Mouse (Mus musculus) testis, adult 2 months (tissue): Measurements from ENCODE around the gene Tbc1d16.

Source experiments
- CTCF ChIP-seq: fragments of 200-500 bp; IDR thresholded peaks from 2 replicates; pipeline ENCODE4 v1.5.1; 2012; ENCODE audit warnings: low read depth, mild to moderate bottlenecking, inconsistent platforms, low read length, moderate library complexity; ENCODE audit not compliant: control insufficient read depth, insufficient read depth, insufficient replicate concordance
- POLR2A ChIP-seq: fragments of 200-500 bp; IDR thresholded peaks from 2 replicates; pipeline ENCODE4 v1.6.1; 2012; ENCODE audit warnings: low read depth, mild to moderate bottlenecking, inconsistent platforms, low read length, moderate library complexity; ENCODE audit not compliant: control insufficient read depth

DNA sequence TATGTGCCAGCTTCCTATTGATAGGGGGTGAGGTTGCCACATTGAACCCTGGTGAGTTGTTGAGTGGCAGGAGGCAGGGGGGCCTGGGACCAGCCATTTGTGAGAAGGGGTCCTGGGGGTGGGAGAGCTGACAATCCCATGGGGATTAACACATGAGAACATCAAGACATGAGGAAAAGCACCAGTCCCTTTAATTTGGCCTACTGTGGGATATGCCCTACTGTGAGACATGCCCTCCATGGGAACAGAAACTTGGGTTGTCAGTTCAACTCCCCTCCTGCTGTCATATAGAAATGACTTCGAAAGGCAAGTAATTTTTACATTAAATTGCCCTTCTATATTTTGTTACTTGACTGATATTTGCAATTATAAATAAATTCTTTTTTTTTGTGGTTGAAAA lies 59.4 kb downstream of the Tbc1d16 start:
- TF ChIP-seq CTCF (no peak), POLR2A (no peak)
